Mouse (Mus musculus) forebrain, embryonic 14.5 days (tissue): ENCODE results near the gene Gtf2h2. TPM values are rescaled to one million over a fixed set of nuclear protein-coding genes. Genes with fewer than 3 reads are reported as not detected.
"Not testable (repeated sequence)": the region's sequence is repeated elsewhere in the genome, so short reads cannot be mapped to it uniquely, and the experiment has no call there.

ENCODE experiments used
- ATAC-seq: fragments of 200-750 bp; cut with Nextera tagmentation; 2 replicates; pipeline ENCODE4 v1.8.0; 2017; ENCODE audit warnings: mild to moderate bottlenecking, moderate library complexity
- DNase-seq: peaks from one replicate; pipeline ENCODE4 v3.0.0-alpha.2; 2015; ENCODE audit warnings: low spot score
- H3K27ac ChIP-seq: fragments of 300-500 bp; sonication (generic); 2 replicates; pipeline ENCODE4 v1.5.1; 2014; ENCODE audit warnings: low read depth, mild to moderate bottlenecking, control low read depth, low read length, moderate library complexity
- H3K27me3 ChIP-seq: fragments of 300-500 bp; sonication (generic); replicated peaks from 2 replicates; pipeline ENCODE4 v1.6.1; 2014; ENCODE audit warnings: low read length, control low read depth, mixed read lengths; ENCODE audit not compliant: control insufficient read depth, insufficient read depth
- H3K36me3 ChIP-seq: fragments of 300-500 bp; sonication (generic); 2 replicates; pipeline ENCODE4 v1.6.1; 2014; ENCODE audit warnings: low read length, control low read depth; ENCODE audit not compliant: control insufficient read depth, insufficient read depth
- H3K4me1 ChIP-seq: fragments of 300-500 bp; sonication (generic); 2 replicates; pipeline ENCODE4 v1.6.1; 2014; ENCODE audit warnings: antibody characterized with exemption, low read length, control low read depth; ENCODE audit not compliant: control insufficient read depth, insufficient read depth
- H3K4me2 ChIP-seq: fragments of 300-500 bp; sonication (generic); 2 replicates; pipeline ENCODE4 v1.6.1; 2014; ENCODE audit warnings: mild to moderate bottlenecking, control low read depth, low read length
- H3K4me3 ChIP-seq: fragments of 300-500 bp; sonication (generic); 2 replicates; pipeline ENCODE4 v1.5.1; 2014; ENCODE audit warnings: low read depth, low read length, control low read depth
- H3K9ac ChIP-seq: fragments of 300-500 bp; sonication (generic); 2 replicates; pipeline ENCODE4 v1.6.1; 2014; ENCODE audit warnings: mild to moderate bottlenecking, low read length, control low read depth, moderate library complexity
- H3K9me3 ChIP-seq: fragments of 300-500 bp; sonication (generic); replicated peaks from 2 replicates; pipeline ENCODE4 v1.6.1; 2016; ENCODE audit warnings: low read length, control low read depth, mixed read lengths; ENCODE audit not compliant: control insufficient read depth
- WGBS: fragments of 180-500 bp; shearing (Covaris S2); extraction: QIAGEN DNeasy Blood & Tissue Kit; methylation state at CpG from one replicate; pipeline ENCODE4 v1.1.7; 2014; 5-methylcytosine and 5-hydroxymethylcytosine counted together
- polyA plus RNA-seq: library from polyadenylated mRNA; unstranded; fragments of >200 nt; fragmentation: Nextera tagmentation; extraction: Ambion mirVana; gene quantifications from 2 replicates; pipeline ENCODE4 v1.2.1, GENCODE M21; 2014

The Gtf2h2 gene
- polyA plus RNA-seq, 1 experiment from 2014 or later: 63.0 TPM

- Histone ChIP-seq H3K9me3 (no peaks in the 10 kb centered on the region), H3K36me3 (no peaks in the 10 kb centered on the region), H3K4me3 (no peak overlapping the region), H3K9ac (no peak overlapping the region), H3K4me1 (peaks cover 4% of the 10 kb centered on the region), H3K27ac (no peak overlapping the region), H3K27me3 (no peaks in the 10 kb centered on the region), H3K4me2 (no peak overlapping the region)
- ATAC-seq: no peak
- WGBS: 82% methylated on average over 4 of the region's 4 CpGs
- DNase-seq: no peak
Observed at GRCm38 (mm10) chr13:100495337-100495736, 3.0 kb upstream of the Gtf2h2 start.

DNA sequence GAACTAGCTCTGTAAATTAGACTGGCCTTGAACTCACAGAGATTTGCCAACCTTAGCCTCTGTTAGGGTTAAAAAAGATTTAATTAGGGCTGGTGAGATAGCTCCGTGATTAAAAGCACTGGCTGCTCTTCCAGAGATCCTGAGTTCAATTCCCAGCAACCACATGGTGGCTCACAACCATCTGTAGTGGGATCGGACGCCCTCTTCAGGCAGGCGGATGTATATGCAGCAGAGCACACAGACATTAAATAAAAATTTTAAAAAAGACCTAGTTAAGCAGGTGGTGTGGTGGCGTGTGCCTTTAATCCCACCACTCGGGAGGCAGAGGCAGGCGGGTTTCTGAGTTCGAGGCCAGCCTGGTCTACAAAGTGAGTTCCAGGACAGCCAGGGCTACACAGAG, 2.0 kb upstream of the Gtf2h2 start:
- not testable (repeated sequence) for H3K27me3 ChIP-seq, H3K27ac ChIP-seq, DNase-seq, H3K4me2 ChIP-seq, H3K4me3 ChIP-seq, H3K9me3 ChIP-seq, ATAC-seq, H3K9ac ChIP-seq, H3K4me1 ChIP-seq, H3K36me3 ChIP-seq
- 64% methylated on average over 8 of the region's 8 CpGs for WGBS

- H3K27ac ChIP-seq: no peak overlapping the region
- DNase-seq (no peak), ATAC-seq (no peak)
- 82% methylated on average over 8 of the region's 8 CpGs for WGBS
- peaks cover 15% of the 10 kb centered on the region for H3K36me3 ChIP-seq
- no peaks in the 10 kb centered on the region for H3K27me3 ChIP-seq
- no peaks in the 10 kb centered on the region for H3K9me3 ChIP-seq
- H3K9ac ChIP-seq: no peak overlapping the region
- H3K4me2 ChIP-seq: no peak overlapping the region
- peaks cover 4% of the 10 kb centered on the region for H3K4me1 ChIP-seq
- H3K4me3 ChIP-seq: no peak overlapping the region
Observed at GRCm38 (mm10) chr13:100493313-100493712, 934 bp upstream of the Gtf2h2 start.

GRCm38 (mm10) chr13:100491623-100492022, 756 bp downstream of the Gtf2h2 start:
- no peaks in the 10 kb centered on the region for H3K27me3 ChIP-seq
- peak overlapping the region; percentile 64 for H3K4me2 ChIP-seq
- H3K9me3 ChIP-seq: no peaks in the 10 kb centered on the region
- peak overlapping the region; percentile 81; the same call in 1 of the 2 replicates for H3K27ac ChIP-seq
- DNase-seq: no peak
- H3K36me3 ChIP-seq: peaks cover 30% of the 10 kb centered on the region
- H3K4me1 ChIP-seq: peaks cover 4% of the 10 kb centered on the region
- peak; percentile 33; the same call in 1 of the 2 replicates for ATAC-seq
- peak overlapping the region; percentile 72 for H3K9ac ChIP-seq
- H3K4me3 ChIP-seq: peak overlapping the region; percentile 68
- WGBS: 16% methylated on average over 6 of the region's 6 CpGs

GRCm38 (mm10) chr13:100490424-100490823, 2.0 kb downstream of the Gtf2h2 start:
- WGBS: 91% methylated on average over 5 of the region's 5 CpGs
- DNase-seq: no peak
- peaks cover 33% of the 10 kb centered on the region for H3K36me3 ChIP-seq
- peak overlapping the region; percentile 25; the same call in 1 of the 2 replicates for H3K9ac ChIP-seq
- no peak overlapping the region for H3K4me3 ChIP-seq
- peaks cover 4% of the 10 kb centered on the region for H3K4me1 ChIP-seq
- no peaks in the 10 kb centered on the region for H3K9me3 ChIP-seq
- no peak overlapping the region for H3K27ac ChIP-seq
- no peaks in the 10 kb centered on the region for H3K27me3 ChIP-seq
- no peak for ATAC-seq
- H3K4me2 ChIP-seq: no peak overlapping the region

GRCm38 (mm10) chr13:100483610-100484009, 8.8 kb downstream of the Gtf2h2 start:
- Histone ChIP-seq H3K4me1 (no peaks in the 10 kb centered on the region), H3K27ac (no peak overlapping the region), H3K4me3 (no peak overlapping the region), H3K9me3 (no peaks in the 10 kb centered on the region), H3K36me3 (peaks cover 48% of the 10 kb centered on the region), H3K27me3 (no peaks in the 10 kb centered on the region), H3K4me2 (no peak overlapping the region), H3K9ac (no peak overlapping the region)
- ATAC-seq (no peak), DNase-seq (no peak)
- WGBS: 94% methylated on average over 7 of the region's 7 CpGs

DNA sequence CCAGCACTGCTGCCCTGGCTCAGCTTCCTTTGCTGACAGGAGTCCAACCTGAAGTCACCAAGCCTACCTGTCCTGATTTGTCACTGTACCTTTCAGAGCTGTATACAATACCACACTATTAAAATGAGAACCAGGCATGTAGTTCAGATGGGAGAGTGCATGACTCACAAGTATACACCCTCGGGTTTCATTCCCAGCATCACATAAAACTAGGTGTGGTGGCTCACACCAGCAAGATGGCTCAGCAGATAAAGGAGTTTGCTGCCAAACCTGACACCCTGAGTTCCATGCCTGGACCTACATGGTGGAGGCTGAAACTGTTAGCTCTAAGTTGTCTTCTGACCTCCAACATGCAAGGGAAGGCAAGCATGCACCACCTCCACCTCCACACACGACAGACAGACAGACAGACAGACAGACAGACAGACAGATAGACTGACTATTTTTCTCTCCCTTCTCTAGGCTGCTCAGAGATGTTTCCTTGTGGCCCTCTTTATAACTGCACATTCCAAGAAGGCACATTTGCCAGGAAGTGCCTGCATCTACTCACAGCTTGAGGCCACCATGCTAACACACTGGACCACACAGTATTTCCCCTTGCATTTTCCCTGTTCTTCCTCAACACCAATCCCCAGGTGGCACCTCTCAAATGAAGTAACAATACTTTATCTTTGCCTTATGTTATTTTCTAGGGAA, 28.7 kb downstream of the Gtf2h2 start:
- Histone ChIP-seq H3K4me3 (no peak overlapping the region), H3K4me2 (no peak overlapping the region), H3K36me3 (peaks cover 48% of the 10 kb centered on the region), H3K27me3 (no peaks in the 10 kb centered on the region), H3K9me3 (peaks cover 10% of the 10 kb centered on the region; the same call in 1 of the 2 replicates), H3K27ac (no peak overlapping the region), H3K9ac (no peak overlapping the region), H3K4me1 (no peaks in the 10 kb centered on the region)
- ATAC-seq: no peak
- no peak for DNase-seq
- 98% methylated on average over 2 of the region's 2 CpGs for WGBS

- Histone ChIP-seq H3K27me3 (no peaks in the 10 kb centered on the region), H3K9ac (no peak overlapping the region), H3K4me1 (no peaks in the 10 kb centered on the region), H3K9me3 (no peaks in the 10 kb centered on the region), H3K27ac (no peak overlapping the region), H3K4me3 (no peak overlapping the region), H3K4me2 (no peak overlapping the region), H3K36me3 (peaks cover 28% of the 10 kb centered on the region)
- WGBS: 54% methylated on average over 3 of the region's 3 CpGs
- no peak for ATAC-seq
- DNase-seq: peak; percentile 5
Observed at GRCm38 (mm10) chr13:100461336-100461735, 31.0 kb downstream of the Gtf2h2 start.

DNA sequence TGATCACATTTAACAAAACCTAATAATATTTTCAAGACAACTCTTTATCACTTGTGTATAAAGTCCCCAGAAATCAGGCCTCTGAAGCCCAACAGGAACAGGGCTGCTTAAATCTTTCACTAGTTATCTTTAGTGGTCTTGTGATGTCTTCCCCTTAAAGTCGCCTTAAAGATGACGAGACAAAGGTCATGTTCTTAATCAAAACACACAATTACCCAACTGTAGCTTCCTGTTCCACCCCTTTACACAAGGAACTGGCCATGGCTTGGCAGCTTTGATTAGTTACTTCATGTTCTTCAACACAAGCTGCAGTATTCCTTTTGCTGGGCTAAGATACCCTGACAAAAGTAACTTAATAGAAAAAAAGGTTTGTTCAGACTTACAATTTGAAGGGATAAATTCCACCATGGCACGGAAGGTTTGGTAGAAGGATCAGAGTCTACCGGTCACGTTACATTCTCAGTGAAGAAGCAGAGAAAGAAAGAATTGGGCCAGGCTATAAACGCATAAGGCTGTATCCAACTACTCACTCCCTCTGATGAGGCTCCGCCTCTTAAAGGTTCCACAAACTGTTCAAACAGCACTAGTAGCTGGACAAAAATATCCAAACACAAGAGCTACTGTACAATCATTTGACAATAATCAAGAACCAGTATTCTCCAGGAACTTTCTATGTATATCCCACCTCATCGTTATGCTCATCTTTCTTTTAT, 39.8 kb downstream of the Gtf2h2 start, which contains the start of gene Naip1:
Gene Naip1 (minus strand): TSS at position 455 of the 713 bp plus-strand sequence.
- not testable (repeated sequence) for DNase-seq, H3K4me3 ChIP-seq, ATAC-seq, H3K4me1 ChIP-seq, H3K36me3 ChIP-seq, H3K27ac ChIP-seq, H3K4me2 ChIP-seq, H3K9ac ChIP-seq, H3K9me3 ChIP-seq, H3K27me3 ChIP-seq
- WGBS: 82% methylated on average over 8 of the region's 8 CpGs
